Mouse (Mus musculus): Measurements from ENCODE around the gene Rplp1. TPM values are rescaled to one million over a fixed set of nuclear protein-coding genes. Genes with fewer than 3 reads are reported as not detected.

The Rplp1 gene
- total and polyA plus RNA-seq, 2 experiments from 2014 or later = 983 to 3,080 TPM

GRCm38 (mm10) chr9:61909633-61910032 is 4.7 kb downstream of the Rplp1 start:
- WGBS = 88% methylated on average over 1 of the region's 1 CpGs
- peaks cover 16% of the 10 kb centered on the region; the same call in 1 of the 2 replicates for H3K36me3 ChIP-seq (ENCODE audit: insufficient read depth, low read length)
- 0 out of 2 replicates have a peak, but pooled peaks cover 3% of the 10 kb centered on the region for H3K4me1 ChIP-seq (ENCODE audit: insufficient read depth, low read length)
- no peak for DNase-seq (ENCODE audit: low spot score)
- H3K27me3 ChIP-seq (ENCODE audit: insufficient read depth, low read length) = no peaks in the 10 kb centered on the region
- no peak overlapping the region for H3K4me2 ChIP-seq (ENCODE audit: low read depth, low read length, poor library complexity, severe bottlenecking)
- no peak for TF ChIP-seq CTCF (IDR thresholded peaks at IDR 0.05)
- no peak overlapping the region for H3K4me3 ChIP-seq (ENCODE audit: low read depth, low read length)
- ATAC-seq (ENCODE audit: low FRiP score) = no peak
- H3K9ac ChIP-seq (replicated peaks; ENCODE audit: low read length, poor library complexity, severe bottlenecking) = no peak overlapping the region
- H3K27ac ChIP-seq (ENCODE audit: low read depth, low read length) = no peak overlapping the region
- no peaks in the 10 kb centered on the region for H3K9me3 ChIP-seq (ENCODE audit: low read length)

- no peak overlapping the region for H3K27ac ChIP-seq (ENCODE audit: low read depth, low read length)
- H3K9ac ChIP-seq (replicated peaks; ENCODE audit: low read length, poor library complexity, severe bottlenecking) = no peak overlapping the region
- ATAC-seq (ENCODE audit: low FRiP score) (no peak), DNase-seq (ENCODE audit: low spot score) (no peak)
- H3K4me1 ChIP-seq (ENCODE audit: insufficient read depth, low read length) = 0 out of 2 replicates have a peak, but pooled peaks cover 3% of the 10 kb centered on the region
- no peak for TF ChIP-seq CTCF (IDR thresholded peaks at IDR 0.05)
- WGBS = 89% methylated on average over 11 of the region's 11 CpGs
- peaks cover 16% of the 10 kb centered on the region; the same call in 1 of the 2 replicates for H3K36me3 ChIP-seq (ENCODE audit: insufficient read depth, low read length)
- H3K4me2 ChIP-seq (ENCODE audit: low read depth, low read length, poor library complexity, severe bottlenecking) = no peak overlapping the region
- no peak overlapping the region for H3K4me3 ChIP-seq (ENCODE audit: low read depth, low read length)
- H3K9me3 ChIP-seq (ENCODE audit: low read length) = no peaks in the 10 kb centered on the region
- no peaks in the 10 kb centered on the region for H3K27me3 ChIP-seq (ENCODE audit: insufficient read depth, low read length)
Observed at GRCm38 (mm10) chr9:61908832-61909407, 5.4 kb downstream of the Rplp1 start.

GRCm38 (mm10) chr9:61908341-61908740 is 6.0 kb downstream of the Rplp1 start:
- H3K9me3 ChIP-seq (ENCODE audit: low read length) = no peaks in the 10 kb centered on the region
- WGBS = 80% methylated on average over 3 of the region's 3 CpGs
- H3K4me3 ChIP-seq (ENCODE audit: low read depth, low read length) = no peak overlapping the region
- DNase-seq (ENCODE audit: low spot score) = no peak
- 0 out of 2 replicates have a peak, but pooled peaks cover 1% of the 10 kb centered on the region for H3K4me1 ChIP-seq (ENCODE audit: insufficient read depth, low read length)
- peaks cover 16% of the 10 kb centered on the region; the same call in 1 of the 2 replicates for H3K36me3 ChIP-seq (ENCODE audit: insufficient read depth, low read length)
- H3K27ac ChIP-seq (ENCODE audit: low read depth, low read length) = no peak overlapping the region
- no peak for ATAC-seq (ENCODE audit: low FRiP score)
- TF ChIP-seq CTCF (IDR thresholded peaks at IDR 0.05) = no peak
- H3K27me3 ChIP-seq (ENCODE audit: insufficient read depth, low read length) = no peaks in the 10 kb centered on the region
- H3K4me2 ChIP-seq (ENCODE audit: low read depth, low read length, poor library complexity, severe bottlenecking) = no peak overlapping the region
- no peak overlapping the region for H3K9ac ChIP-seq (replicated peaks; ENCODE audit: low read length, poor library complexity, severe bottlenecking)

GRCm38 (mm10) chr9:61907621-61908295 is 6.6 kb downstream of the Rplp1 start:
- no peak overlapping the region for H3K4me2 ChIP-seq (ENCODE audit: low read depth, low read length, poor library complexity, severe bottlenecking)
- ATAC-seq (ENCODE audit: low FRiP score) = no peak
- H3K27ac ChIP-seq (ENCODE audit: low read depth, low read length) = no peak overlapping the region
- H3K4me1 ChIP-seq (ENCODE audit: insufficient read depth, low read length) = no peaks in the 10 kb centered on the region
- no peak overlapping the region for H3K4me3 ChIP-seq (ENCODE audit: low read depth, low read length)
- H3K9ac ChIP-seq (replicated peaks; ENCODE audit: low read length, poor library complexity, severe bottlenecking) = no peak overlapping the region
- no peak for TF ChIP-seq CTCF (IDR thresholded peaks at IDR 0.05)
- no peaks in the 10 kb centered on the region for H3K27me3 ChIP-seq (ENCODE audit: insufficient read depth, low read length)
- H3K9me3 ChIP-seq (ENCODE audit: low read length) = no peaks in the 10 kb centered on the region
- DNase-seq (ENCODE audit: low spot score) = no peak
- 87% methylated on average over 4 of the region's 4 CpGs for WGBS
- peaks cover 15% of the 10 kb centered on the region; the same call in 1 of the 2 replicates for H3K36me3 ChIP-seq (ENCODE audit: insufficient read depth, low read length)

- Histone ChIP-seq H3K27me3 (ENCODE audit: insufficient read depth, low read length) (no peaks in the 10 kb centered on the region), H3K9me3 (ENCODE audit: low read length) (no peaks in the 10 kb centered on the region), H3K36me3 (ENCODE audit: insufficient read depth, low read length) (peaks cover 7% of the 10 kb centered on the region; the same call in 1 of the 2 replicates), H3K9ac (replicated peaks; ENCODE audit: low read length, poor library complexity, severe bottlenecking) (no peak overlapping the region), H3K4me3 (ENCODE audit: low read depth, low read length) (no peak overlapping the region), H3K4me2 (ENCODE audit: low read depth, low read length, poor library complexity, severe bottlenecking) (no peak overlapping the region), H3K27ac (ENCODE audit: low read depth, low read length) (no peak overlapping the region), H3K4me1 (ENCODE audit: insufficient read depth, low read length) (peaks cover 6% of the 10 kb centered on the region; the same call in 1 of the 2 replicates)
- peak; percentile 67 for TF ChIP-seq CTCF (IDR thresholded peaks at IDR 0.05)
- DNase-seq (ENCODE audit: low spot score) (no peak), ATAC-seq (ENCODE audit: low FRiP score) (no peak)
- WGBS = 68% methylated on average over 10 of the region's 10 CpGs
Observed at GRCm38 (mm10) chr9:61906912-61907311, 7.4 kb downstream of the Rplp1 start.

GRCm38 (mm10) chr9:61905576-61905975 is 8.8 kb downstream of the Rplp1 start:
- H3K4me3 ChIP-seq (ENCODE audit: low read depth, low read length) = no peak overlapping the region
- peaks cover 6% of the 10 kb centered on the region; the same call in 1 of the 2 replicates for H3K4me1 ChIP-seq (ENCODE audit: insufficient read depth, low read length)
- H3K27me3 ChIP-seq (ENCODE audit: insufficient read depth, low read length) = no peaks in the 10 kb centered on the region
- no peaks in the 10 kb centered on the region for H3K36me3 ChIP-seq (ENCODE audit: insufficient read depth, low read length)
- H3K4me2 ChIP-seq (ENCODE audit: low read depth, low read length, poor library complexity, severe bottlenecking) = no peak overlapping the region
- no peaks in the 10 kb centered on the region for H3K9me3 ChIP-seq (ENCODE audit: low read length)
- 70% methylated on average over 5 of the region's 5 CpGs for WGBS
- DNase-seq (ENCODE audit: low spot score) = no peak
- TF ChIP-seq CTCF (IDR thresholded peaks at IDR 0.05) = no peak
- no peak for ATAC-seq (ENCODE audit: low FRiP score)
- no peak overlapping the region for H3K27ac ChIP-seq (ENCODE audit: low read depth, low read length)
- no peak overlapping the region for H3K9ac ChIP-seq (replicated peaks; ENCODE audit: low read length, poor library complexity, severe bottlenecking)

Data from midbrain, postnatal 0 days (tissue).